Mouse (Mus musculus) spleen, postnatal 36 days (tissue): ENCODE data around the gene Pdcd11.

Experiments
- DNase-seq, 2 experiments: peaks; one replicate each; pipeline ENCODE4 v3.0.0; 2022; ENCODE audit warnings: low spot score in 2 of 2, mixed read lengths in 1 of 2

Pdcd11 gene

GRCm38 (mm10) chr19:47168223-47168622, 77.7 kb downstream of the Pdcd11 start:
- DNase-seq = peak; percentile 31 to 55

DNA sequence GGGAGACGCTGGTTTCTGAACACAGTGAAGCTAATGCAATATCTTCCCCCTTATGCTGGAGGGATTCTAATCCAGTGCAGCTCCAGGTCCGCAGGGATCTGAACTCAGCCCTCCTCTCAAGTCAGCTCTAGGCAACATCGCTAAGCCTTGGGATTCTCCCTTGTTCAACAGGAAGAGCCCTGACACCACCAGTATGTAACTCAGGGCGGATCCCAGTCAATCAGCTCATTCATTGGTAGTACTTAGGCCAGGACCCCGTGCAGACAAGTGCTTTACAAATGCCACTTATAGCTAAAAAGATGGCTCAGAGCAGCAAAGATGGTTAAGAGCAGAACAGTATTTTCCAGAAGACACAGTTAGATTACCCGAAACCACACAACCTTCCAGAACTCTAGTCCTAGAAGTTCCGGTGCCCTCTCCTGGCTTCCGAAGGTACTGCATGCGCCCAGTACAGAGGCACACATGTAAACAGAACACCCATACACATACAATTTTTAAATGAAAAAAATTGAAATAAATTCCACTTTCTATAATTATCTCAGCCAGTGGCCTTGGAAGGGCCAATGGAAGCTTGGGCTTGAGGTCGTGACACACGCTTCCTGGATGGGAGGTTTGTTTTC, 78.3 kb downstream of the Pdcd11 start:
- peak; percentile 71 to 75 for DNase-seq

- DNase-seq = peak in 1 of 2 experiments; percentile 22
Observed at GRCm38 (mm10) chr19:47174515-47174914, 83.9 kb downstream of the Pdcd11 start.

GRCm38 (mm10) chr19:47175472-47175871, 84.9 kb downstream of the Pdcd11 start:
- no peak for DNase-seq

DNA sequence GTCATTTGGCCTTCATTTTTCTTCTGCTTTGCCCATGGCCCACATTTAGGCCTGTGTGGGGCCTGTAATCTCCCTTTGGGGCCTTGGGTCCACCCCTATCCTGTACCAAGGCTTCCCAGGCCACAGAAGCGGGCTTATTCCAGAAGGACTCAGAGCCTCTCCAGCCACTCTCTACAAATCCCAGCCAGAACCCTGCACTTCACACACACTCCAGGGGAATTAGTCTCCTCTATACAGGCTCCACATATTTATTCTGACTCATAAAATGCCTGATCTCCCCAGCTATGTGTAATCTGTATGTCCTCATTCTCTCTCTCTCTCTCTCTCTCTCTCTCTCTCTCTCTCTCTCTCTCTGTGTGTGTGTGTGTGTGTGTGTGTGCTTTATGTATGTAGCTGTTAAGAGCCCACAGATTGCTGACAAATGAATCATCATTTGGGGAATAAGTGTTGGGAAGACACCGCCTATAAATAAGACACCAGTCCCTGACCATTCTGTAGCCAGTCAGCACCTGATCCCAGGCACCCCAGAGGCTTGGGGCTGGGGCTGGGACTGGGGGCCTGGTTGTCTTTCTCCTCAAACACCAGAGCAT, 86.4 kb downstream of the Pdcd11 start:
- no peak for DNase-seq

DNA sequence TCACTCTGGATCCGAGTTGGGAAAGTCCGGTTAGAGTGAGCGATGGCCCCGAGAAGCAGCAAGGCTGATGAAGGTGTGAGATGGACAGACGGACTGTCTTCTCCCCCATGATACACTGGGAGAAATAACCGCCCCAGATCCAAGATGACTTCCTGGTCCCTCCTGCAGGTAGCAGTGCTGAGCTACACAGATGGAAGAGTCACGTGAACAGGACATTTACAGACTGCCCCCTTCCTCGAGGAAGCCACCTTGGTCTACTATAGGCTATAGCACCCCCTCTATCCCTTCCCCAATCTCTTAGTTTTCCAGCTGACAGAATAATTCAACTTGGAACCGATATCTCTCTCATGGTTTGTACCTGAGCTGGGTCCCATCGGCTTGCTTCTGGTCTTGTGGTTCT, 87.4 kb downstream of the Pdcd11 start:
- DNase-seq = no peak

DNA sequence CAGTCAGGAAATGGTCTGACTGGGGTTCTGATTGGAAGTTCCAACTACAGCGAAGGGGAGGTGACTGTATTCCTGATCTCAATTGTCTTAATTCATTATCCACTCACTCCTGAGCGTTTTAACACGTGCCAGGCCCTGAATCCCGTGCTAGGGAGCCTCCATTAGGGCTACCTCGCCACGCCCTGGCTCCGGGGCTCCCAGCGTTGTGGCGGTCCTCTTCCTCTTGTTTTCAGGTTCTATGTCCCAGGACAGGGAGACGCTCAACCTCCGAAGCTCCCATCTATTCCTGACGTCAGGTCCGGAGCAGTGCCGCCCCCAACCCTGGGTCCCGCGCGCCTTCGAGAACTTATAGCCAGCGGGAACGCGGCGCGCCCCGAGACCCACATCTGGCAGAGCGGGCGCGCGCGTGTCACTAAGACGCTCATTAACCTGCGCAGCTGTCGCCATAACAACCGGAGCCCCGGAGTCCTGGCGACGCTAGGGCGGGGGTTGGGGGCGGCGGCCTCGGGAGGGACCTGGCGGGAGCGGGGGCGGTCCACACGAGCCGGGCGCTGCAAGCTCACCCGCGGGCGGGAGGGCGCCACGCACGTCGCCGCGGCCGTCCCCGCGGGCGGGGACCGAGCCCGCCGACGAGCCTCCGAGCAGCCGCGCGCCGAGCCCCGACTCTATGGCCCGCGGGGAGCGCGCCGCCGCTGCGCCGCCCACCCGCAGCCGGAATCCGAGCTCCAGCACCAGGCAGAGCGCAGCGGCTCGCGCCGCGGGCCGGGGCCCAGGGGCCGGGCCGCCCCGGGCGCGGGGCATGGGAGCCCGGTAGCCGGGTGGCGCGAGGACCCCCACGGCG, 88.1 kb downstream of the Pdcd11 start, which contains the start of gene Neurl1a:
Gene Neurl1a, plus strand, starts transcription at position 390 of the 841 bp plus-strand sequence.
- no peak for DNase-seq

GRCm38 (mm10) chr19:47179272-47179809, 88.8 kb downstream of the Pdcd11 start:
- DNase-seq = no peak

DNA sequence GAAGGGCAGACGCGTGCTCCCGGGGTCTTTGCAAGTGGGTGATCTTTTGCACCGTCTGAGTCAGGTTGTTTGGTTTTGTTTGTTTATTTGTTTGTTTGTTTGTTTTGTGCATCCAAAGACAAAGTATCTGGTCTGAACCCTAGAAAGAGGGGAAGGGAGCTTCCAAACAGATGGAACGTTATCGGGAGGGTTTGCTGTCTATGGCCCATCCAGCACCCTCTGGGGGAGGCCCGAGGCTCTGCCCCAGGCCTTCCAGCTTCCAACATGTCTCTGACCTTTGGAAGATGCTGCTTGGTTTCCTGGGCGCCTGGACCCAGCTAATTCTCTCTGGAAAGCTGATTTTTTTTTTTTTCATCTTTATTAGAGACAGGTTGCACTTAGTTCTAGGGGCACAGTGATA, 89.4 kb downstream of the Pdcd11 start:
- DNase-seq = no peak
